ENCODE assay signal across 22 mouse cellular contexts in genomic region chr2:23207070-23207526, GRCm38 (mm10). TPM values are rescaled to one million over a fixed set of nuclear protein-coding genes. Genes with fewer than 3 reads are reported as not detected.
DNase-seq lines count a peak whose midpoint lies in the region; ATAC-seq and TF ChIP-seq lines count a peak whose summit lies in the region.
"Had no signal": no experiment of that assay in that cellular context is flagged by ENCODE, and none has a peak within 500 bp of the region (broad histone marks: within the 10 kb centered on the region; RNA-seq: fewer than 3 reads in every experiment).

Gene 4931423N10Rik (plus strand): TSS chr2:23207476.

- in situ Hi-C loops in Patski (cut with MboI; ENCODE audit: low pct_unique_long_range_greater_than_20kb): no loop called here

- POLR2A ChIA-PET in Patski (lab: Charles Lee): no interaction called here

- no peak within 1 kb of the TSS for H3K4me3 ChIP-seq in left cerebral cortex, adult 2 months
- H3K4me3 ChIP-seq: forebrain, embryonic 10.5 days; heart, embryonic 12.5 days; limb, embryonic 12.5 days; liver, embryonic 15.5 days had no signal

- intact Hi-C loops in left cerebral cortex, adult 2 months (cut with DNase I): no loop called here
- intact Hi-C loops in left cerebral cortex, postnatal 4 days (cut with DNase I): no loop called here

- TF ChIP-seq CTCF in left cerebral cortex, adult 2 months (IDR thresholded peaks at IDR 0.05): peak; percentile 18
- TF ChIP-seq CTCF in Patski (IDR thresholded peaks at IDR 0.05): peak; percentile 37

- no peak for ATAC-seq in Patski

- H3K27me3 ChIP-seq in Patski: no peaks in the 10 kb centered on the region
- H3K27me3 ChIP-seq: heart, embryonic 12.5 days; limb, embryonic 12.5 days; liver, embryonic 15.5 days had no signal

- H3K27ac ChIP-seq in left cerebral cortex, adult 2 months: no peak within 1 kb of the TSS
- H3K27ac ChIP-seq: forebrain, embryonic 10.5 days; limb, embryonic 12.5 days; liver, embryonic 15.5 days; macrophage had no signal

- DNase-seq in cerebellum, postnatal 14 days: peak; percentile 8 to 10
- DNase-seq in cerebellum, postnatal 4 days (ENCODE audit: low spot score in 2 of 2): no peak
- no peak for DNase-seq in left cerebral cortex, adult 2 months (ENCODE audit: extremely low spot score in 1 of 2, low spot score in 2 of 2)
- DNase-seq in left cerebral cortex, postnatal 4 days: no peak
- peak; percentile 17 for DNase-seq in 3T3-L1 (ENCODE audit: low read depth, low spot score)
- no peak for DNase-seq in Patski (ENCODE audit: low read depth, low spot score)
- no peak for DNase-seq in thymus, postnatal 10 days (ENCODE audit: low spot score in 2 of 2)
- no peak for DNase-seq in ovary, postnatal 10 days (ENCODE audit: low spot score)
- DNase-seq: adrenal gland, postnatal 25 days; B cell, adult 2 months; cerebellum, adult 9-11 months; gastrocnemius, postnatal 36 days had no signal

- CTCF ChIA-PET in Patski (lab: Charles Lee): no interaction called here

RNA-seq across cellular contexts. Expression of gene 4931423N10Rik, which starts in this region (rescaled TPM):
- total RNA-seq in left cerebral cortex, adult 2 months (2021): under 1 TPM in 1 of 2 experiments, not detected in 1; 0.26 TPM
- total RNA-seq in left cerebral cortex, postnatal 4 days (2021): under 1 TPM; 0.26 to 0.32 TPM
- polyA plus RNA-seq in Patski (2021): not detected
- total RNA-seq: gastrocnemius, postnatal 36 days; hematopoietic stem cell, adult 5-6 weeks; monocyte, adult 5-6 weeks had no signal
- polyA plus RNA-seq: forebrain, embryonic 10.5 days; G1E; heart, embryonic 12.5 days; intestine, embryonic 14.5 days; limb, embryonic 12.5 days; liver, embryonic 15.5 days; macrophage; spleen, adult 2 months had no signal

Comparison
In these comparisons a context has a peak if more than half of its experiments do, and no peak if none do; other contexts are left out.
1. DNase-seq: peak in cerebellum, postnatal 14 days (2 of 2) and 3T3-L1 (single experiment); none in cerebellum, postnatal 4 days (0 of 2), left cerebral cortex, adult 2 months (0 of 2), left cerebral cortex, postnatal 4 days (single experiment), Patski (single experiment), thymus, postnatal 10 days (0 of 2) and ovary, postnatal 10 days (single experiment).